In the genomic region with DNA sequence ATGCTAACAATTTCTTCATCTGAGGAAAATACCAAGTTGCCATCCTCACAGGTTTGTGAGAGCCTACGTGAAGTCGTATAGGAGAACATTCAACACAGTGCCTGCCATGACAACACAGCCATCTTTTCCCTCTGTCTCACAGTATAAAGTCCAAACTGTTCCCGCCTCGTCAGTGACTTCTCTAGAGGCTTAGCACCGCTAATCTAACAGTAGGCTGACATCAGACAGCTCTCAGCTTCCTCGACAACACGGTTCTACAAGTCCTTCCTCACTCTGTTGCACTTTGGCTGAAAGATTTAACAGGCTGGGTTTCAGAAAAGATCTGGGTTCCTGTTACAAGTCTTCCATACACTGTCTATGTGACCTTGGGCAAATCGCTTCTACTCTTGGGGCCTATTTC, we compare ENCODE assay signal across 8 mouse cellular contexts. TPM values are rescaled to one million over a fixed set of nuclear protein-coding genes. Genes with fewer than 3 reads are reported as not detected.
DNase-seq lines count a peak whose midpoint lies in the region; ATAC-seq lines count a peak whose summit lies in the region.

No protein-coding gene starts in this region.

- H3K4me1 ChIP-seq in erythroblast, embryonic 14.5 days (ENCODE audit: control insufficient read depth): peaks cover 29% of the 10 kb centered on the region
- H3K4me1 ChIP-seq in hindbrain, embryonic 14.5 days (replicated peaks; ENCODE audit: control insufficient read depth, insufficient read depth, low read length): peaks cover 6% of the 10 kb centered on the region
- peaks cover 21% of the 10 kb centered on the region for H3K4me1 ChIP-seq in midbrain, embryonic 10.5 days

- no peak for ATAC-seq in erythroblast, adult 5-6 weeks (replicated peaks; ENCODE audit: low FRiP score, poor library complexity, severe bottlenecking)
- ATAC-seq in hindbrain, embryonic 14.5 days (ENCODE audit: low FRiP score): no peak

- H3K36me3 ChIP-seq in erythroblast, embryonic 14.5 days (ENCODE audit: control insufficient read depth): peaks cover 28% of the 10 kb centered on the region
- H3K36me3 ChIP-seq in hindbrain, embryonic 14.5 days (replicated peaks; ENCODE audit: control insufficient read depth, insufficient read depth): peaks cover 15% of the 10 kb centered on the region; the same call in 1 of the 2 replicates
- peaks cover 9% of the 10 kb centered on the region for H3K36me3 ChIP-seq in midbrain, embryonic 10.5 days

- H3K27me3 ChIP-seq in erythroblast, embryonic 14.5 days (ENCODE audit: control insufficient read depth): peaks cover 7% of the 10 kb centered on the region; the same call in 1 of the 2 replicates
- no peaks in the 10 kb centered on the region for H3K27me3 ChIP-seq in hindbrain, embryonic 14.5 days (ENCODE audit: control insufficient read depth, insufficient read depth, low read length)
- H3K27me3 ChIP-seq in midbrain, embryonic 10.5 days (ENCODE audit: low read depth, poor library complexity, severe bottlenecking): no peaks in the 10 kb centered on the region

- peak; percentile 30 for DNase-seq in MEL-GATA-1-ER (ENCODE audit: extremely low read depth, low read depth)
- DNase-seq in hindbrain, embryonic 14.5 days (ENCODE audit: low spot score): no peak
- DNase-seq in midbrain, embryonic 10.5 days (ENCODE audit: low spot score): no peak
- DNase-seq in cerebellum, postnatal 36 days: no peak
- DNase-seq in gastrocnemius, adult 8-10 months (ENCODE audit: low spot score in 2 of 2): no peak
- no peak for DNase-seq in adrenal gland, adult 2 months

- peak overlapping the region; percentile 81 for H3K4me2 ChIP-seq in hindbrain, embryonic 14.5 days (replicated peaks)

- peak overlapping the region; percentile 78 for H3K4me3 ChIP-seq in erythroblast, embryonic 14.5 days (replicated peaks)
- peak overlapping the region; percentile 78 for H3K4me3 ChIP-seq in hindbrain, embryonic 14.5 days (replicated peaks; ENCODE audit: low read length)
- peak overlapping the region; percentile 80 for H3K4me3 ChIP-seq in midbrain, embryonic 10.5 days

- 78% methylated on average over 8 of the region's 8 CpGs for WGBS in hindbrain, embryonic 14.5 days
- WGBS in midbrain, embryonic 10.5 days: 82% methylated on average over 8 of the region's 8 CpGs

- H3K9me3 ChIP-seq in erythroblast, embryonic 14.5 days (ENCODE audit: control insufficient read depth, low read length): no peaks in the 10 kb centered on the region
- H3K9me3 ChIP-seq in hindbrain, embryonic 14.5 days (ENCODE audit: control insufficient read depth, low read length): no peaks in the 10 kb centered on the region
- H3K9me3 ChIP-seq in midbrain, embryonic 10.5 days (replicated peaks): no peaks in the 10 kb centered on the region

- H3K9ac ChIP-seq in hindbrain, embryonic 14.5 days: peak overlapping the region; percentile 90

- H3K27ac ChIP-seq in hindbrain, embryonic 14.5 days: no peak overlapping the region
- H3K27ac ChIP-seq in midbrain, embryonic 10.5 days (replicated peaks): no peak overlapping the region

RNA-seq across cellular contexts. Expression of a gene that starts 1.0 kb away (rescaled TPM):
- polyA plus RNA-seq in erythroblast, embryonic 14.5 days (2012): 6.0 and 7.6 TPM in 2 replicates
- 16.9 and 28.4 TPM in 2 replicates for total RNA-seq in erythroblast, adult 5-6 weeks (2015; ENCODE audit: low replicate concordance)
- total RNA-seq in erythroblast, adult 5-6 weeks (2017; ENCODE audit: low replicate concordance): 6.5 and 9.3 TPM in 2 replicates
- 324 and 335 TPM in 2 replicates for polyA plus RNA-seq in hindbrain, embryonic 14.5 days (2014; fragmentation: Nextera tagmentation; extraction: Ambion mirVana)
- polyA plus RNA-seq in midbrain, embryonic 10.5 days (2016; fragmentation: Nextera tagmentation; extraction: Ambion mirVana): 193 and 202 TPM in 2 replicates
- 100 to 1,000 TPM; 299 to 345 (median 329) TPM for total RNA-seq in gastrocnemius, adult 8-10 months (2022)
- 100 to 1,000 TPM; 192 to 258 TPM for total RNA-seq in adrenal gland, adult 2 months (2021)
- 42.9 and 48.8 TPM in 2 replicates for polyA plus RNA-seq in adrenal gland, adult 2 months (2012; rRNA removed)

RNA-seq across cellular contexts. Expression of a gene that starts 1.1 kb away (rescaled TPM):
- not detected in 2 replicates for polyA plus RNA-seq in erythroblast, embryonic 14.5 days (2012)
- total RNA-seq in erythroblast, adult 5-6 weeks (2015; ENCODE audit: low replicate concordance): not detected in 2 replicates
- total RNA-seq in erythroblast, adult 5-6 weeks (2017; ENCODE audit: low replicate concordance): not detected in 2 replicates
- 3.1 and 4.2 TPM in 2 replicates for polyA plus RNA-seq in hindbrain, embryonic 14.5 days (2014; fragmentation: Nextera tagmentation; extraction: Ambion mirVana)
- polyA plus RNA-seq in midbrain, embryonic 10.5 days (2016; fragmentation: Nextera tagmentation; extraction: Ambion mirVana): 0.20 and 0.35 TPM in 2 replicates
- total RNA-seq in gastrocnemius, adult 8-10 months (2022): not detected
- total RNA-seq in adrenal gland, adult 2 months (2021): not detected
- 0.33 TPM in 1 of 2 replicates, not detected in the other for polyA plus RNA-seq in adrenal gland, adult 2 months (2012; rRNA removed)

RNA-seq across cellular contexts. Expression of a gene that starts 57.0 kb away (rescaled TPM):
- 0.02 TPM in 1 of 2 replicates, not detected in the other for polyA plus RNA-seq in erythroblast, embryonic 14.5 days (2012)
- not detected in 2 replicates for total RNA-seq in erythroblast, adult 5-6 weeks (2015; ENCODE audit: low replicate concordance)
- total RNA-seq in erythroblast, adult 5-6 weeks (2017; ENCODE audit: low replicate concordance): not detected in 2 replicates
- 0.90 and 1.2 TPM in 2 replicates for polyA plus RNA-seq in hindbrain, embryonic 14.5 days (2014; fragmentation: Nextera tagmentation; extraction: Ambion mirVana)
- 1.2 and 1.6 TPM in 2 replicates for polyA plus RNA-seq in midbrain, embryonic 10.5 days (2016; fragmentation: Nextera tagmentation; extraction: Ambion mirVana)
- total RNA-seq in gastrocnemius, adult 8-10 months (2022): 1 to 10 TPM; 1.2 to 1.5 (median 1.4) TPM
- 1 to 10 TPM; 2.0 to 2.3 TPM for total RNA-seq in adrenal gland, adult 2 months (2021)
- polyA plus RNA-seq in adrenal gland, adult 2 months (2012; rRNA removed): 3.4 and 5.2 TPM in 2 replicates
